ENCODE assay signal across 16 mouse cellular contexts in genomic region chr8:88339887-88340695, GRCm38 (mm10). TPM values are rescaled to one million over a fixed set of nuclear protein-coding genes. Genes with fewer than 3 reads are reported as not detected.
DNase-seq lines count a peak whose midpoint lies in the region; ATAC-seq and TF ChIP-seq lines count a peak whose summit lies in the region.
"Had no signal": no experiment of that assay in that cellular context is flagged by ENCODE, and none has a peak within 500 bp of the region (broad histone marks: within the 10 kb centered on the region; RNA-seq: fewer than 3 reads in every experiment).

No protein-coding gene starts in this region.

- DNase-seq in heart, adult 2 months: no peak
- no peak for DNase-seq in lung, postnatal 10 days
- peak; percentile 88 for DNase-seq in Muller cell, postnatal 12 days (ENCODE audit: inconsistent ontology term)
- DNase-seq in urinary bladder, adult 2 months (ENCODE audit: low spot score): no peak
- DNase-seq: adrenal gland, postnatal 14 days; layer of hippocampus, adult 9-11 months; right cerebral cortex, postnatal 14 days had no signal

- TF ChIP-seq CTCF in heart, adult 2 months (IDR thresholded peaks at IDR 0.05): no peak

- no peak overlapping the region for H3K4me2 ChIP-seq in heart, embryonic 12.5 days
- no peak overlapping the region for H3K4me2 ChIP-seq in lung, embryonic 15.5 days
- no peak overlapping the region for H3K4me2 ChIP-seq in stomach, embryonic 14.5 days (replicated peaks; ENCODE audit: low read depth, low read length)
- H3K4me2 ChIP-seq: forebrain, embryonic 15.5 days; hindbrain, embryonic 15.5 days; limb, embryonic 13.5 days; liver, embryonic 12.5 days; midbrain, embryonic 12.5 days had no signal

- intact Hi-C loops in heart, adult 2 months (cut with DNase I): loop anchor here (10.0 kb wide), 1 partner anchor 205 kb away; the partner anchor contains the start of gene Heatr3

- no peak for TF ChIP-seq POLR2A in heart, adult 2 months (IDR thresholded peaks at IDR 0.05; ENCODE audit: insufficient read depth, low read depth, low read length)

- no peaks in the 10 kb centered on the region for H3K9me3 ChIP-seq in heart, embryonic 12.5 days (replicated peaks)
- no peaks in the 10 kb centered on the region for H3K9me3 ChIP-seq in lung, embryonic 15.5 days
- no peaks in the 10 kb centered on the region for H3K9me3 ChIP-seq in stomach, embryonic 14.5 days (ENCODE audit: control insufficient read depth, low read depth, low read length)
- H3K9me3 ChIP-seq: forebrain, embryonic 15.5 days; hindbrain, embryonic 15.5 days; limb, embryonic 13.5 days; liver, embryonic 12.5 days; midbrain, embryonic 12.5 days had no signal

- no peaks in the 10 kb centered on the region for H3K27me3 ChIP-seq in heart, embryonic 12.5 days (replicated peaks)
- H3K27me3 ChIP-seq in heart, adult 2 months (ENCODE audit: control insufficient read depth, insufficient read depth, low read length): no peaks in the 10 kb centered on the region
- H3K27me3 ChIP-seq in lung, embryonic 15.5 days: no peaks in the 10 kb centered on the region
- no peaks in the 10 kb centered on the region for H3K27me3 ChIP-seq in stomach, embryonic 14.5 days (ENCODE audit: control insufficient read depth, insufficient read depth, low read length)
- H3K27me3 ChIP-seq: forebrain, embryonic 15.5 days; hindbrain, embryonic 15.5 days; limb, embryonic 13.5 days; liver, embryonic 12.5 days; midbrain, embryonic 12.5 days had no signal

- 56% methylated on average over 2 of the region's 2 CpGs for WGBS in heart, embryonic 12.5 days
- 44% methylated on average over 2 of the region's 2 CpGs for WGBS in heart, adult 2 months
- WGBS in lung, embryonic 15.5 days: 83% methylated on average over 2 of the region's 2 CpGs
- 84% methylated on average over 2 of the region's 2 CpGs for WGBS in stomach, embryonic 14.5 days

- H3K9ac ChIP-seq in heart, embryonic 12.5 days: no peak overlapping the region
- H3K9ac ChIP-seq in heart, adult 2 months (ENCODE audit: low read depth, low read length): no peak overlapping the region
- H3K9ac ChIP-seq in lung, embryonic 15.5 days: no peak overlapping the region
- no peak overlapping the region for H3K9ac ChIP-seq in stomach, embryonic 14.5 days (replicated peaks; ENCODE audit: low read depth, low read length)
- H3K9ac ChIP-seq: forebrain, embryonic 15.5 days; hindbrain, embryonic 15.5 days; limb, embryonic 13.5 days; liver, embryonic 12.5 days; midbrain, embryonic 12.5 days had no signal

- peak overlapping the region; percentile 92 for H3K27ac ChIP-seq in heart, embryonic 12.5 days (ENCODE audit: poor library complexity, severe bottlenecking)
- H3K27ac ChIP-seq in heart, adult 2 months: no peak overlapping the region
- 0 out of 2 replicates have a peak overlapping the region, but pooled peaks have one; percentile 13 for H3K27ac ChIP-seq in lung, embryonic 15.5 days
- peak overlapping the region; percentile 22; the same call in 1 of the 2 replicates for H3K27ac ChIP-seq in stomach, embryonic 14.5 days (ENCODE audit: low read length)
- H3K27ac ChIP-seq: forebrain, embryonic 15.5 days; hindbrain, embryonic 15.5 days; kidney, postnatal 0 days; limb, embryonic 13.5 days; liver, embryonic 12.5 days; midbrain, embryonic 12.5 days had no signal

- no peaks in the 10 kb centered on the region for H3K79me2 ChIP-seq in heart, adult 2 months (replicated peaks; ENCODE audit: control insufficient read depth, insufficient read depth, low read length)

- ATAC-seq in heart, embryonic 12.5 days (ENCODE audit: insufficient number of reproducible peaks, low FRiP score): no peak
- ATAC-seq in lung, embryonic 15.5 days (ENCODE audit: borderline replicate concordance, extremely low read depth, low FRiP score, low TSS enrichment): no peak
- ATAC-seq in stomach, embryonic 14.5 days (ENCODE audit: insufficient number of reproducible peaks, insufficient read depth, low FRiP score, low read depth): no peak
- ATAC-seq: forebrain, embryonic 15.5 days; liver, embryonic 12.5 days had no signal

- H3K4me3 ChIP-seq in heart, embryonic 12.5 days: no peak overlapping the region
- no peak overlapping the region for H3K4me3 ChIP-seq in heart, adult 2 months
- no peak overlapping the region for H3K4me3 ChIP-seq in lung, embryonic 15.5 days
- H3K4me3 ChIP-seq in stomach, embryonic 14.5 days (ENCODE audit: low read depth, low read length): no peak overlapping the region
- H3K4me3 ChIP-seq: forebrain, embryonic 15.5 days; hindbrain, embryonic 15.5 days; limb, embryonic 13.5 days; liver, embryonic 12.5 days; midbrain, embryonic 12.5 days had no signal

- no peak for TF ChIP-seq EP300 in heart, adult 2 months (IDR thresholded peaks at IDR 0.05; ENCODE audit: insufficient read depth, low read depth, low read length)

- peaks cover 29% of the 10 kb centered on the region for H3K4me1 ChIP-seq in heart, embryonic 12.5 days (replicated peaks)
- H3K4me1 ChIP-seq in heart, adult 2 months (ENCODE audit: control insufficient read depth, insufficient read depth, low read length): peaks cover 2% of the 10 kb centered on the region; the same call in 1 of the 2 replicates
- no peaks in the 10 kb centered on the region for H3K4me1 ChIP-seq in lung, embryonic 15.5 days
- no peaks in the 10 kb centered on the region for H3K4me1 ChIP-seq in stomach, embryonic 14.5 days (ENCODE audit: control insufficient read depth, insufficient read depth, low read length)
- H3K4me1 ChIP-seq: hindbrain, embryonic 15.5 days; limb, embryonic 13.5 days; midbrain, embryonic 12.5 days had no signal

- H3K36me3 ChIP-seq in heart, embryonic 12.5 days: peaks cover 80% of the 10 kb centered on the region
- peaks cover 39% of the 10 kb centered on the region for H3K36me3 ChIP-seq in heart, adult 2 months (ENCODE audit: control insufficient read depth, insufficient read depth, low read length)
- H3K36me3 ChIP-seq in lung, embryonic 15.5 days: peaks cover 72% of the 10 kb centered on the region
- peaks cover 55% of the 10 kb centered on the region for H3K36me3 ChIP-seq in stomach, embryonic 14.5 days (ENCODE audit: control insufficient read depth, insufficient read depth, low read length)

RNA-seq across cellular contexts. Expression of gene Brd7, which starts 21.9 kb away (rescaled TPM):
- polyA plus RNA-seq in heart, embryonic 12.5 days (2016; fragmentation: Nextera tagmentation; extraction: Ambion mirVana): 79.5 and 80.3 TPM in 2 replicates
- total RNA-seq in heart, adult 2 months (2021): 10 to 100 TPM; 78.9 to 79.0 TPM
- polyA plus RNA-seq in heart, adult 2 months (2012; rRNA removed): 30.9 and 44.6 TPM in 2 replicates
- polyA plus RNA-seq in lung, embryonic 15.5 days (2015; fragmentation: Nextera tagmentation; extraction: Ambion mirVana): 66.8 and 74.2 TPM in 2 replicates
- polyA plus RNA-seq in stomach, embryonic 14.5 days (2014; fragmentation: Nextera tagmentation; extraction: Ambion mirVana): 66.1 and 66.5 TPM in 2 replicates
- 45.6 and 46.4 TPM in 2 replicates for polyA plus RNA-seq in urinary bladder, adult 2 months (2012; rRNA removed)
